Mouse (Mus musculus): ENCODE results near the gene Cdh5. TPM values are rescaled to one million over a fixed set of nuclear protein-coding genes. Genes with fewer than 3 reads are reported as not detected.

Gene Cdh5
- polyA plus RNA-seq, 1 experiment from 2014 or later, result 19.8 TPM

DNA sequence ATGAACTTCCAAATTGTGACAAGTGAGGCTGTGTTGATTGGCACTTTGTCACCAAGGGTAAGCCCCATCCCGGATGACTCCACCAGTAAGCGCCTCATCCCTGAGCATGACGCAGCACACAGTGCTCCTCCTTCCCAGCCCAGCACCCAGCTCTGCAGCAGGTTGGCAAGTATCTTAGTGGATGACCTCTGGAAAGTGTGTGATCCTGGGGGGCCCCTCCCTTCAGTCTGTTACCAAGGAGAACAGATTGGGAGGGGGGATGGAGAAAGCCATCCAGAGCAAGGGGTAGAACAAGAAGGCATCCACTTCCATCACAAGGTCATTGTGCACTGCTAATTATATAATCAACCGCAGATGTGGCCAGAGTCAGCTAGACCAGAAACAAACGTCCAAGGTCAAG, 59.3 kb downstream of the Cdh5 start:
- ATAC-seq (ENCODE audit: insufficient read depth, low FRiP score, low TSS enrichment) (no peak), DNase-seq (ENCODE audit: low spot score) (no peak)
- H3K4me2 ChIP-seq (ENCODE audit: low read depth), result no peak overlapping the region
- no peaks in the 10 kb centered on the region for H3K36me3 ChIP-seq (ENCODE audit: control insufficient read depth, insufficient read depth, low read length)
- H3K9ac ChIP-seq (ENCODE audit: low read length), result no peak overlapping the region
- 71% methylated on average over 5 of the region's 5 CpGs for WGBS
- H3K4me1 ChIP-seq (ENCODE audit: control insufficient read depth, insufficient read depth, low read length), result no peaks in the 10 kb centered on the region
- no peaks in the 10 kb centered on the region for H3K27me3 ChIP-seq (ENCODE audit: control insufficient read depth, insufficient read depth, low read length)
- no peaks in the 10 kb centered on the region for H3K9me3 ChIP-seq (ENCODE audit: control insufficient read depth, low read length)
- no peak overlapping the region for H3K27ac ChIP-seq (ENCODE audit: low read depth, low read length)
- H3K4me3 ChIP-seq (ENCODE audit: low read depth, low read length), result no peak overlapping the region

DNA sequence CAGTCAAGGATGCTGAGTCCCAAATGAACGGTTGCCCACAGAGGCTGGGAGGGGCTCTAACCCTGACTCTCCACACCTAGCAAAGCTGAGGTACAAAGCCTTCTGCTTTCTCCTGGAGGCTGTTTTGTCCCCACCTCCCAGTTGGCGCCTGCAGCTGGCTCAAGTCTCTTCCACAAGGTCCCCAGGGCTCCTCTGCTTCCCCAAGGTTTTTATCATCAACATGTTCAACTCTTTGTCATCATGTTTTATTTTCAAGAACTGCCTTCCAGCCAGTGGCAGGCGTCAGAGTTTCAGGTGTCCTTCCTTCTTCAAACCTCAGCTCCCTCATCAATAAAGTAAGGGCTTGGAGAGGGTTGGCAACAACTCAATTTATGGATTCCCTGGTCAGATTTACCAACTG, 68.0 kb downstream of the Cdh5 start:
- Histone ChIP-seq H3K27ac (ENCODE audit: low read depth, low read length) (no peak overlapping the region), H3K4me3 (ENCODE audit: low read depth, low read length) (no peak overlapping the region), H3K36me3 (ENCODE audit: control insufficient read depth, insufficient read depth, low read length) (no peaks in the 10 kb centered on the region), H3K9me3 (ENCODE audit: control insufficient read depth, low read length) (no peaks in the 10 kb centered on the region), H3K4me1 (ENCODE audit: control insufficient read depth, insufficient read depth, low read length) (peaks cover 2% of the 10 kb centered on the region; the same call in 1 of the 2 replicates), H3K4me2 (ENCODE audit: low read depth) (no peak overlapping the region), H3K9ac (ENCODE audit: low read length) (no peak overlapping the region), H3K27me3 (ENCODE audit: control insufficient read depth, insufficient read depth, low read length) (peaks cover 33% of the 10 kb centered on the region)
- DNase-seq (ENCODE audit: low spot score) (no peak), ATAC-seq (ENCODE audit: insufficient read depth, low FRiP score, low TSS enrichment) (no peak)
- WGBS, result 74% methylated on average over 3 of the region's 3 CpGs

DNA sequence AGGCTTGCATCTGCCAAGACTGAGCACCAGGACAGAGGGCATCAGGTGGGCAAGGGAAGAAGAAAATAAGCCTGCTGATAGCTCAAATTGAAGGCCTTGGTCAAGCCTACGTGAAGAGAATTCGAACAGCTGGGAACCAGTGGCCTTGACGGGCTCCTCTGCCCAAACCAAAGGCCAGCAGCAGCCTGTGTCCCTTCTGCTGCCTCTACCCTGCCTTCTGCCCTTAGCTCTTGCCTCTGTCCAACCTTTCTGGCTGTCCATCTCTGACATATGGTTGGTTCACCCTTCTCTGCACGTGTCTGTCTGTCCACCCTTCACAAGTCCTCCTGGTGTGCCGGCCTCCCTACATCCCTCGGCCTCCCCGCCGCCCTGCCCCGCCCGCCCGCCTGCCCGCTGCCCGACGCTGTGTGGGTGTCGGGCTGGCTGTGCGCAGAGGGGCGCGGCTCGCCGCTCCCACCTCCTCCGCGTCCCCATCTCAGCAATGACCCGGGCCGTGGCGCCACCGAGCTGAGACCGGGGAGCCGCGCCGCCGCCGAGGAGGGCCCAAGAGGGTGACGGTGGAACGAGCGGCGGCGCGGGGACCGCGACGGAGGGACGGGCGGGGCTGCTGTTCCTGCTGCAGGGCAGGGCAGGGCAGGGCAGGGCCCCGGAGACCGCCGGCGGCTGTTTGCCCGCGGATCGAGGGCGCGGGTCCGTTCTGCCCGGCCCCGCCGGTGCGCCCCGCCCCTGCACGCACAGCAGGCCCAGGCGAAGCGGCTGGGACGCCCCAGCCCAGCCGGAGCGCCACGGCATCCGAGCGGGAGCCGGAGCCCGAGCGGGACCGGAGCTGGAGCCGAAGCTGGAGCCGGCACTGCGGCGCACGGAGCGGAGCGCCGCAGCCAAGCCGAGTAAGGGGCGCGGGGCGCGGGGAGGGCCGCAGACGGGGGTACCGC, 69.0 kb downstream of the Cdh5 start, which contains the start of gene Bean1:
Bean1 (plus strand) TSS at position 325 of the 932 bp plus-strand sequence.
- WGBS, result 1% methylated on average over 57 of the region's 87 CpGs
- Histone ChIP-seq H3K36me3 (ENCODE audit: control insufficient read depth, insufficient read depth, low read length) (no peaks in the 10 kb centered on the region), H3K9ac (ENCODE audit: low read length) (peak within 1 kb of the TSS; percentile 79), H3K27ac (ENCODE audit: low read depth, low read length) (peak within 1 kb of the TSS; percentile 34; the same call in 1 of the 2 replicates), H3K4me1 (ENCODE audit: control insufficient read depth, insufficient read depth, low read length) (peaks cover 2% of the 10 kb centered on the region; the same call in 1 of the 2 replicates), H3K9me3 (ENCODE audit: control insufficient read depth, low read length) (no peaks in the 10 kb centered on the region), H3K4me3 (ENCODE audit: low read depth, low read length) (peak within 1 kb of the TSS; percentile 68), H3K4me2 (ENCODE audit: low read depth) (peak within 1 kb of the TSS; percentile 97), H3K27me3 (ENCODE audit: control insufficient read depth, insufficient read depth, low read length) (peaks cover 33% of the 10 kb centered on the region)
- DNase-seq (ENCODE audit: low spot score) (peak; percentile 63), ATAC-seq (ENCODE audit: insufficient read depth, low FRiP score, low TSS enrichment) (peak; percentile 81)

DNA sequence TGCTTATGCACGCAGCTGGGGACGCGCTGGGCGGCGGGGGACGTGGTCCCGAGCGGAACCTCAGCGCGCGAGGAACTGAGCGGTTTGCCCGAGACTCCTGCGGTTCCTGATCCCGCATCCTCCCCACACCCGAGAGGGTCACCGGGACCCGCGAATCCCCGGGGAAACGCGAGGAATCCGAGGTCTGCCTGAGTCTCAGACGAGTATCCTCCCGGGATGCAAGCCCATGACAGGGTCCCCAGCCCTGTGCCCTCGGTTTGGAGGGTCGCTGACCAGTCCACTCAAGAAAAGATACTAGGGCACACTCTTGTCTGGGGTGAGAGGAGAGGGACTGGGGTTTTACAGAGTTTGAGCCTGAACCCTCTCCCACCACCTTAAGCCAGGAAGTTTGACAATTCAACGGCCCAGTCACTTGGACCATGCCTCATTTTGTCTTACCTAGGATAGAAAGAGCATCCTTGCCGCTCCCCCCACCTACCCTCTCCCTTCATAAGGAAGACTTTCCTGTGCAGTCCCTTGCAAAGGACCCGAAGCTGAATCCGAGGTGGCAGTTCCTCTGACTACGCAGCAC, 69.7 kb downstream of the Cdh5 start:
- peak overlapping the region; percentile 68 for H3K4me3 ChIP-seq (ENCODE audit: low read depth, low read length)
- H3K4me1 ChIP-seq (ENCODE audit: control insufficient read depth, insufficient read depth, low read length), result peaks cover 2% of the 10 kb centered on the region; the same call in 1 of the 2 replicates
- H3K9ac ChIP-seq (ENCODE audit: low read length), result peak overlapping the region; percentile 79
- peak overlapping the region; percentile 97 for H3K4me2 ChIP-seq (ENCODE audit: low read depth)
- ATAC-seq (ENCODE audit: insufficient read depth, low FRiP score, low TSS enrichment), result peak; percentile 25
- peak overlapping the region; percentile 34; the same call in 1 of the 2 replicates for H3K27ac ChIP-seq (ENCODE audit: low read depth, low read length)
- H3K9me3 ChIP-seq (ENCODE audit: control insufficient read depth, low read length), result no peaks in the 10 kb centered on the region
- peaks cover 33% of the 10 kb centered on the region for H3K27me3 ChIP-seq (ENCODE audit: control insufficient read depth, insufficient read depth, low read length)
- WGBS, result 5% methylated on average over 32 of the region's 32 CpGs
- H3K36me3 ChIP-seq (ENCODE audit: control insufficient read depth, insufficient read depth, low read length), result no peaks in the 10 kb centered on the region
- DNase-seq (ENCODE audit: low spot score), result no peak

DNA sequence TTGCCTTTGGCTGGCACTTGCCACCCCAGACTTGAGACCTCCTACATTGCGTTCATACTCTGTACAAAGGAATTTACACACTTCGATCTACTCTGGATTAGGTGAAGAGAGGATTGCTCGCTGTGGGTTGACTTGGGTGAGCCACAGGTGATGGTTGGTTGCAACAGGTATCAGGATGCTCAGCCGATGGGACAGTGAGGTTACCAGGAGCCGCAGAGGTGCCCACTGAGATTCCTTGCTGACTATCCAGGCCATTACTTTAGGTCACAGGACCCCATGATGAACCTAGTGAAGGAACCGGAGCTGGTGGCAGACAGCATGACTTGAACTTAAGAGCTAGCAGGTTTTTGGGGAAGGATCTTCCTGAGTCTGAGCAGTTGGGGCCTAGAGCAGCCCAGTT, 71.0 kb downstream of the Cdh5 start:
- Histone ChIP-seq H3K27ac (ENCODE audit: low read depth, low read length) (no peak overlapping the region), H3K9me3 (ENCODE audit: control insufficient read depth, low read length) (no peaks in the 10 kb centered on the region), H3K4me2 (ENCODE audit: low read depth) (no peak overlapping the region), H3K27me3 (ENCODE audit: control insufficient read depth, insufficient read depth, low read length) (peaks cover 33% of the 10 kb centered on the region), H3K9ac (ENCODE audit: low read length) (no peak overlapping the region), H3K4me3 (ENCODE audit: low read depth, low read length) (no peak overlapping the region), H3K4me1 (ENCODE audit: control insufficient read depth, insufficient read depth, low read length) (peaks cover 2% of the 10 kb centered on the region; the same call in 1 of the 2 replicates), H3K36me3 (ENCODE audit: control insufficient read depth, insufficient read depth, low read length) (no peaks in the 10 kb centered on the region)
- DNase-seq (ENCODE audit: low spot score) (no peak), ATAC-seq (ENCODE audit: insufficient read depth, low FRiP score, low TSS enrichment) (no peak)
- 89% methylated on average over 6 of the region's 6 CpGs for WGBS

DNA sequence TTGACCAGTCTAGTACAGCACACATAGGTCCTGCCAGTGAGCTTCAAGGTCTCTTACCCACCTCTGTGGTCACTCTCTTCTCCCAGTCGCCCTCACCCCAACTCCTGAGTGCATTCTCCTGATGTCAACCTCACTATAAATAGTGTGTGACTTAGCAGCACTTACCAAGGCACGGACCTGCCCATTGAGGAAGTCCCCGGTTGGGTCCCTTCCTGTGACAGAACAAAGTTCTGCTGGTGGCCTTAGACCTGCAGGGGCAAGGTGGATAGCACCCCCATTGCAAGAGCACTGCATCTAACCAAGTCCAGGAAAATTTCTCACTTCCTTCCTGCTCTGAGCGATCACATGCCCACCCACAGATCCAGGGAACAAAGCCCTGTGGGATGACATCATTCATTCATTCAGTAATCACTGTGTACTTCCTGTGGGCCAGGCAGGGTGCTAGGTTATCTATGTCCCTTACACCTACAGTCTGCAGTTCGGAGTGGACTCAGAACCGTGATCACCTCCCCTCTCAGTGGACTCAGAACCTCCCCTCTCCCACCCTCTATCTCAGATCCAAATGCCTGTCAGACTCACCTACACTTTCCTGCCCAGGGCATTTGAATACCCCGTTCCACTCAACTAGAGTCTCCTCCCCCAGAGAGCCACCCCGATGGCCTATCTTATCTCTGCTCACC, 74.6 kb downstream of the Cdh5 start:
- no peak overlapping the region for H3K9ac ChIP-seq (ENCODE audit: low read length)
- H3K36me3 ChIP-seq (ENCODE audit: control insufficient read depth, insufficient read depth, low read length), result no peaks in the 10 kb centered on the region
- no peaks in the 10 kb centered on the region for H3K4me1 ChIP-seq (ENCODE audit: control insufficient read depth, insufficient read depth, low read length)
- no peak for ATAC-seq (ENCODE audit: insufficient read depth, low FRiP score, low TSS enrichment)
- WGBS, result 75% methylated on average over 8 of the region's 8 CpGs
- no peak overlapping the region for H3K27ac ChIP-seq (ENCODE audit: low read depth, low read length)
- H3K9me3 ChIP-seq (ENCODE audit: control insufficient read depth, low read length), result no peaks in the 10 kb centered on the region
- no peak for DNase-seq (ENCODE audit: low spot score)
- H3K4me2 ChIP-seq (ENCODE audit: low read depth), result no peak overlapping the region
- peaks cover 20% of the 10 kb centered on the region for H3K27me3 ChIP-seq (ENCODE audit: control insufficient read depth, insufficient read depth, low read length)
- H3K4me3 ChIP-seq (ENCODE audit: low read depth, low read length), result no peak overlapping the region

DNA sequence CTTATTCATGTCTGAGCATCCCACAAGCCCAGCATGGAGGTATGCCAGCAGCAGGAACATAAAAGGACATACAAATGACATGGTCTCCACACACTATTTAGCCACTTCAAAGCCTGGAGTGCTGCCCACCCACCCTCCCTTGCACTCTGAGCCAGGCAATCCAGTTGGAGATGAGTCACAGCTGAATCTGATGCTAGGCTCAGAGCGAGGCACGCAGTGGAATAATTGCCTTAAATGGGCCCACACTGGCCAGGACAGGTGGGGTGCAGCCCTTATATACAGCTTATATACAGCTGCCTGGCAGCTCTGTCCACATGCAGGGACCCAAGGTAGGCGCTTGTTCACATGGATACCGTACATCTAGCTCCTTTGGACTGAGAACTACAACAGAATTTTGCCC, 75.6 kb downstream of the Cdh5 start:
- H3K36me3 ChIP-seq (ENCODE audit: control insufficient read depth, insufficient read depth, low read length), result no peaks in the 10 kb centered on the region
- no peaks in the 10 kb centered on the region for H3K9me3 ChIP-seq (ENCODE audit: control insufficient read depth, low read length)
- peaks cover 10% of the 10 kb centered on the region for H3K27me3 ChIP-seq (ENCODE audit: control insufficient read depth, insufficient read depth, low read length)
- H3K27ac ChIP-seq (ENCODE audit: low read depth, low read length), result no peak overlapping the region
- H3K4me2 ChIP-seq (ENCODE audit: low read depth), result no peak overlapping the region
- ATAC-seq (ENCODE audit: insufficient read depth, low FRiP score, low TSS enrichment) (no peak), DNase-seq (ENCODE audit: low spot score) (no peak)
- no peaks in the 10 kb centered on the region for H3K4me1 ChIP-seq (ENCODE audit: control insufficient read depth, insufficient read depth, low read length)
- H3K4me3 ChIP-seq (ENCODE audit: low read depth, low read length), result no peak overlapping the region
- H3K9ac ChIP-seq (ENCODE audit: low read length), result no peak overlapping the region
- WGBS, result 81% methylated on average over 4 of the region's 4 CpGs

DNA sequence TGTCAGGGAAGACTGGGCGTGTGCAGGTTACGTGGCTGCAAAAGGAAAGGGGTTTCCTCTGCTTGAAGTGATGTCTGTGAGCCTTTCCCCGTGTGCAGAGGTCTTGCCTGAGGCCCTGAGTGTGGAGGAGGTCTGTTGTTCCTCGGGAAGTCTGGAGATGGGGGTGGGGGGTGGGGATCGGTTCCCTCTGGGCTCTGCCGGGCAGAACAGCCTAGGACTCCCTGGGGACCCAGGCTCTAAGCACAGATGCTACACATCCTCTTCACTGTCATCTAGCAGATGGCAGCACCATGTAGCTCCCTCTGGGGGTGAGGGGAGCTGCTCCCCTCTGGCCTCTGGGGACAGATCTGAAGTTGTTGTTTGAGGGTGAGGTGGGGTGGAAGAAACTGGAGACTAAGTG, 83.5 kb downstream of the Cdh5 start:
- H3K4me1 ChIP-seq (ENCODE audit: control insufficient read depth, insufficient read depth, low read length), result no peaks in the 10 kb centered on the region
- no peak overlapping the region for H3K4me3 ChIP-seq (ENCODE audit: low read depth, low read length)
- H3K36me3 ChIP-seq (ENCODE audit: control insufficient read depth, insufficient read depth, low read length), result no peaks in the 10 kb centered on the region
- DNase-seq (ENCODE audit: low spot score), result no peak
- no peaks in the 10 kb centered on the region for H3K27me3 ChIP-seq (ENCODE audit: control insufficient read depth, insufficient read depth, low read length)
- no peak overlapping the region for H3K4me2 ChIP-seq (ENCODE audit: low read depth)
- H3K9ac ChIP-seq (ENCODE audit: low read length), result no peak overlapping the region
- WGBS, result 38% methylated on average over 6 of the region's 6 CpGs
- no peaks in the 10 kb centered on the region for H3K9me3 ChIP-seq (ENCODE audit: control insufficient read depth, low read length)
- H3K27ac ChIP-seq (ENCODE audit: low read depth, low read length), result no peak overlapping the region
- ATAC-seq (ENCODE audit: insufficient read depth, low FRiP score, low TSS enrichment), result no peak; the same call in 1 of the 2 replicates

Measured in neural tube, embryonic 11.5 days (tissue).